In the genomic region with DNA sequence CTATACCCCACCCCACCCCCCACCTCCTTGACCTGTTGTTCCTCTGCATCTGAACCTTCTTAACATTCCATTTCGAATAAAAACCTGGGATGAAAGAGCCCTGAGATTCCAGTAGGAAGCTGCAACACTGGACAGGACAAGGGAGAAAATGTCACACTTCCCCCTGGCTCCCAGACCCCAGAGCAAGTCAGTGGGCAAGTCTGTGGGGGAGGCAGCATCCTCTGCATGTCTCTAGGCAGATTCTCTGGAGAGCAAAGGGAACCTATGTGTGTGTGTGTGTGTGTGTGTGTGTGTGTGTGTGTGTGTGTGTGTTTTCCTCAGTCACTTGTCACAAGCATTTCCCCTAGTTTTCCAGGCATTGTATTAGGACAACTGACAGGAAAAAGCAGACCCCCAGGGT, we compare ENCODE assay signal across 17 mouse cellular contexts.
"Had no signal": no experiment of that assay in that cellular context is flagged by ENCODE, and none has a peak within 500 bp of the region (broad histone marks: within the 10 kb centered on the region; RNA-seq: fewer than 3 reads in every experiment).

No protein-coding gene starts in this region.

- H3K36me3 ChIP-seq: limb, embryonic 12.5 days; liver, embryonic 13.5 days; midbrain, embryonic 12.5 days; neural tube, embryonic 13.5 days had no signal

- ATAC-seq: liver, postnatal 0 days had no signal

- DNase-seq: kidney, adult 11 months; kidney, postnatal 36 days; layer of hippocampus, adult 9-11 months; layer of hippocampus, postnatal 36 days; liver; liver, embryonic 13.5 days; liver, postnatal 0 days; lung, postnatal 36 days; retina, postnatal 1 day; right cerebral cortex, postnatal 4 days; spleen, adult 18-20 months; thymus, adult 18-20 months; thymus, postnatal 14 days had no signal

- H3K9ac ChIP-seq: limb, embryonic 12.5 days; liver, embryonic 13.5 days; liver, postnatal 0 days; midbrain, embryonic 12.5 days; neural tube, embryonic 13.5 days had no signal

- H3K27me3 ChIP-seq: limb, embryonic 12.5 days; liver, embryonic 13.5 days; midbrain, embryonic 12.5 days; neural tube, embryonic 13.5 days had no signal

- H3K4me2 ChIP-seq: limb, embryonic 12.5 days; liver, embryonic 13.5 days; midbrain, embryonic 12.5 days; neural tube, embryonic 13.5 days had no signal

- H3K27ac ChIP-seq: limb, embryonic 12.5 days; liver, embryonic 13.5 days; midbrain, embryonic 12.5 days; neural tube, embryonic 13.5 days had no signal

- H3K9me3 ChIP-seq: limb, embryonic 12.5 days; liver, embryonic 13.5 days; midbrain, embryonic 12.5 days; neural tube, embryonic 13.5 days had no signal

- H3K4me1 ChIP-seq: liver, embryonic 13.5 days; midbrain, embryonic 12.5 days; neural tube, embryonic 13.5 days had no signal

- H3K4me3 ChIP-seq: limb, embryonic 12.5 days; liver, embryonic 13.5 days; midbrain, embryonic 12.5 days; myocyte; neural tube, embryonic 13.5 days had no signal
